Mouse (Mus musculus) megakaryocyte-erythroid progenitor cell, adult 5-6 weeks (primary cell): Measurements from ENCODE around the gene Hcn3. TPM values are rescaled to one million over a fixed set of nuclear protein-coding genes. Genes with fewer than 3 reads are reported as not detected.
A peak's percentile ranks its signal among the peaks of the same experiment; 100 is the strongest.

Experiments used
- ATAC-seq: replicated peaks from 2 replicates; pipeline ENCODE4 v1.8.0; 2016; ENCODE audit warnings: mild to moderate bottlenecking, inconsistent platforms; ENCODE audit not compliant: severe bottlenecking, poor library complexity, low FRiP score, low TSS enrichment
- total RNA-seq, 2 experiments: library from RNA; stranded (forward) in 1 of 2; stranded (reverse) in 1 of 2; fragments of 200-1000, 215-1000 nt in 1 of 2; fragments of >200 nt in 1 of 2; fragmentation: Nextera tagmentation in 1 of 2; gene quantifications; 2 replicates each; pipeline ENCODE4 v1.2.3; 2014 to 2017

Gene Hcn3
- total RNA-seq (2014; fragmentation: Nextera tagmentation), result 1.5 and 1.6 TPM in 2 replicates
- 1.4 and 2.5 TPM in 2 replicates for total RNA-seq (2017)

GRCm38 (mm10) chr3:89159616-89160344 is at the start of gene Hcn3:
Hcn3 (minus strand) TSS chr3:89160196.
- ATAC-seq, result peak; percentile 48

- no peak for ATAC-seq
These were observed 49.7 kb upstream of the Hcn3 start for GRCm38 (mm10) chr3:89209731-89210130.

GRCm38 (mm10) chr3:89208736-89209135 is 48.7 kb upstream of the Hcn3 start:
- no peak for ATAC-seq

- no peak for ATAC-seq
These were observed 48.2 kb upstream of the Hcn3 start for GRCm38 (mm10) chr3:89208075-89208657.

GRCm38 (mm10) chr3:89206695-89207094 is 46.7 kb upstream of the Hcn3 start:
- ATAC-seq, result no peak

GRCm38 (mm10) chr3:89206079-89206478 is 46.1 kb upstream of the Hcn3 start:
- ATAC-seq, result no peak

GRCm38 (mm10) chr3:89203142-89203514 is 43.1 kb upstream of the Hcn3 start:
- ATAC-seq, result peak; percentile 29; the same call in 1 of the 2 replicates

GRCm38 (mm10) chr3:89202253-89203141 is 42.5 kb upstream of the Hcn3 start, which contains the start of gene Gba:
Gba (plus strand) TSS chr3:89202928.
- ATAC-seq, result peak; percentile 84

GRCm38 (mm10) chr3:89199839-89200238 is 39.8 kb upstream of the Hcn3 start:
- ATAC-seq, result no peak

- ATAC-seq, result peak; percentile 97
These were observed 36.2 kb upstream of the Hcn3 start for GRCm38 (mm10) chr3:89195979-89196877.

- no peak for ATAC-seq
These were observed 33.9 kb upstream of the Hcn3 start for GRCm38 (mm10) chr3:89193853-89194252.

GRCm38 (mm10) chr3:89193351-89193750 is 33.4 kb upstream of the Hcn3 start:
- no peak for ATAC-seq

- 0 out of 2 replicates have a peak, but pooled peaks have one; percentile 15 for ATAC-seq
These were observed 30.4 kb upstream of the Hcn3 start for GRCm38 (mm10) chr3:89190436-89190835.

GRCm38 (mm10) chr3:89188478-89188875 is 28.5 kb upstream of the Hcn3 start:
- ATAC-seq, result no peak

GRCm38 (mm10) chr3:89187690-89188477 is 27.9 kb upstream of the Hcn3 start:
- no peak for ATAC-seq

- ATAC-seq, result no peak
These were observed 27.2 kb upstream of the Hcn3 start for GRCm38 (mm10) chr3:89187197-89187596.

- no peak for ATAC-seq
These were observed 23.9 kb upstream of the Hcn3 start for GRCm38 (mm10) chr3:89183959-89184315.
